Mouse (Mus musculus): ENCODE measurements around the gene Clic5.

GRCm38 (mm10) chr17:44297221-44297620 lies 108.8 kb downstream of the Clic5 start:
- TF ChIP-seq MYOD1 (IDR thresholded peaks at IDR 0.05; ENCODE audit: control insufficient read depth in 1 of 3, insufficient read length in 2 of 3, low read depth in 2 of 3) (no peak), MYOG (IDR thresholded peaks at IDR 0.05; ENCODE audit: control insufficient read depth in 1 of 3, insufficient read depth in 1 of 3, insufficient read length in 2 of 3, low read depth in 2 of 3) (no peak), REST (IDR thresholded peaks at IDR 0.05; ENCODE audit: insufficient read depth, insufficient read length) (no peak), TCF3 (IDR thresholded peaks at IDR 0.05; ENCODE audit: insufficient read length, low read depth) (no peak), USF1 (IDR thresholded peaks at IDR 0.05; ENCODE audit: low read depth) (no peak), POLR2A (IDR thresholded peaks at IDR 0.05; ENCODE audit: insufficient read length, low read depth) (no peak)
